Mouse (Mus musculus) layer of hippocampus, postnatal 10 days (tissue): ENCODE measurements around the gene Abcc4. TPM values are rescaled to one million over a fixed set of nuclear protein-coding genes. Genes with fewer than 3 reads are reported as not detected.
"Not testable (repeated sequence)": the region's sequence is repeated elsewhere in the genome, so short reads cannot be mapped to it uniquely, and the experiment has no call there.

ENCODE experiments used
- DNase-seq, 2 experiments: peaks; one replicate each; pipeline ENCODE4 v3.0.0; 2021; ENCODE audit warnings: low spot score in 2 of 2
- total RNA-seq, 2 experiments: library from RNA; stranded (reverse); gene quantifications; 2 replicates each; pipeline ENCODE4 v1.2.3; 2021

The Abcc4 gene
- total RNA-seq, 2 experiments from 2014 or later: 7.4 to 7.7 TPM

DNA sequence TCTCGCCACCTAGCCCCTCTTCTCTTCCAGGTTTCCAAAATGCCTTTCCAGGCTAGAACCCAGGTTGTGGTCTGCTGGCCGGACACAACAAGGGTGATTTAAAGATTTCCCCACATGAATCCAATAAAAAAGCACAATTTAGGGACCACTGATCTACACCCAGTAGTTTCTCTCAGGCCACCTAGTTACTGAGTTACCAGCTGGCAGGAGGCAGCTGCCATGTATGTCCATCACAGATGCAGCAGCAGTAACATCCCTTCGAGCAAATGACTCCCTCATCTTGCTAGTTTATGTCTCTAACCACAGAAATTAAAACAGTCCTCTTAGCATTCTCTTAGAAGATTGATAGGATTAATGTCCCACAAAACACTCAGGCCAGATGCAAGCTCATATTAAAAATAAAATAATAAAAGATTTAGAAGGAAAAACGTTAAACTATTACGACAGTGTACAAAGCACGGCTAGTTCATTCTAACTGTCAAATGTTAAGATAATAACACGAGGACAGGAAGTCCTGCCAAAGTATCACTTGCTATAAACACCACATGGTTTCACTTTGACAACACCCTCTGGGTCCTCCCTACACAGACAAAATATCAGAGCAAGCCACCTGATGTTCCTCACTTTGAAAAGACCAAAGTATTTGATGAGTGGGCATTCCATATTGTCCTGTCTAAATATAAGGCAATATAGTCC is 56.7 kb downstream of the Abcc4 start:
- DNase-seq: no peak

DNA sequence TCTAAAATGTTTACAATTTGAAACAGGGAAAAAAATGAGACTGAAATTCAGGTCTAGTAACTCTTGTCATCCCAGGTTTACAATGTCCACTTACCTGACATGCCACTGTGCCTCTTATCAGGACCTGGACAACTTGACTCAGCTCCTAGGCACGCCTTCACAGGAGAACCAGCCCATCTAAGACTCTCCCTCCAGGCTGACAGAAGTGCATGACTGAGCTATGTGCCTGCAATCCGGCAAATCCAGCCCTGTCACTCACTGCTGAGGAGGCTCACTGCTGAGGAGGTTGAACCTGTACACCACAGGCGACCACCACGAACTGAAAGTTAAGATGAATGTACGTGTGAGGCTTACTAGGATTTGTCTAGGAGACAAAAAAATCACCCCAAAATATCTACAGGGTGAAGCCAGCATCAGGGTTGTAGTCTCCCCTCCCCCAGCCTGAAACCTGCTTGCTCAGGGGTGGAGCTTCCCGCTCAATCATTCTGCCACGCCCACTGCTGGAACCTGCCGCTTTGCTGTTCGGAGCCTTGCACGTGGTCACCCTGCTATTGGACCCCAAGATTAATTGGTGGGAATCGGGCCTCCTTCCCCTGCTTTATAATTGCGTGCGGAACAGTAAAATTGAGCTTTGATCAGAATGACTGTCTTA is 63.0 kb downstream of the Abcc4 start:
- not testable (repeated sequence) for DNase-seq

DNA sequence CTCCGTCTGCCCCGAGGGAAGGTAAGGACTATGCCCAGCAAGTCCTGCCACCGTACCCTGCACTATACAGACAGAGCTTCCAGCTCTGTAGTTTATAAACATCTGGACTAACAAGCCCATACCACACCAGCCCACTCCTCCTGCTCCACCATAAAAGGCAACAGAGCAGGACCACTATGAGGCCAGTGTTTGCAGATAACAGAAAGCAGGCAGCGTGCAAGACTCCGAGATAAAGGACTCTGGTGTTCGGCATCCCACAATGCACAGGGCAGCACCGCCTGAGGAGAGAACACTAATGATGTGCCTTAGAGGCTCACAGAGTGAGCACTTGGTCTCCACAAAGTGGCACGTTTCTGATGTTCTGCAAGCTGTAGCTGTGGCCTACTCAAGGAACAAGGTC is 63.9 kb downstream of the Abcc4 start:
- no peak for DNase-seq

DNA sequence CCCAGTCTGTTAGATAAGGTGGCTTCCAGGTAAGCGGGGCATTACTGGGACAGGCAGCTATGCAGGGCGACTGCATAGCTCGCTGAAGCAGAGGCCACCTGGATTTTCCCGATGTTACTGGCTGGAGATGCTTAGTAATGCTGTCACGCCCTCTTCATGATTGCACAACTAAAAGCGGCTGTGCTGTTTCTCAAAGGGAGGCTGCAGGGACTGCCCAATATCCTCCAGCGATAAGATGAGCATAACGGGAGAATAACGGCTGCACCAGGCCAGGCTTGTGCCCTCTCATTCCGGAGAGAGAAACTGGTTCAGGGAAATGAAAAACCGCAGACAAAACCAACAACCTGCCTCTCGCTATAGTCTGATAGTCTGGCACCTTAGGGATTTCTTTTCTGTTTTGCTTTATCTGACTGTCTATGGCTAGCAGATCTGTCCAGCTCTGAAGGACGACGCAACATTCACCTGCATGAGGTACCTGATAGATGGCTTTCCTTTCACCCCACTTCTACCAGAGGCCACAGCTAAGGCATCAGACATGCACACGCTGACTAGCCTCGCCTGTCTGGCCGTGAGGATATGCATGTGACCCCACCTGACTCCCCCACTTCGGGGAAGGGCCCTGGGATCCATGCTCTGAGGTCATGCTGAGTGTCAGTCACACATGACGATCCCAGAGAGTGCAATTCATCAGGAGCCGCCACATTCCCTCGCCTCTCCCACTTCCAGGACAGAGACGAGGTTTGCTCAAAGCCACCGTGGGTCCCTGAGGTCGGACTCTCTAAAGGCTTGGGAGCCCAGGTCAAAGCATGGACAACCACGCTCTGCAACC is 67.4 kb downstream of the Abcc4 start:
- no peak for DNase-seq

DNA sequence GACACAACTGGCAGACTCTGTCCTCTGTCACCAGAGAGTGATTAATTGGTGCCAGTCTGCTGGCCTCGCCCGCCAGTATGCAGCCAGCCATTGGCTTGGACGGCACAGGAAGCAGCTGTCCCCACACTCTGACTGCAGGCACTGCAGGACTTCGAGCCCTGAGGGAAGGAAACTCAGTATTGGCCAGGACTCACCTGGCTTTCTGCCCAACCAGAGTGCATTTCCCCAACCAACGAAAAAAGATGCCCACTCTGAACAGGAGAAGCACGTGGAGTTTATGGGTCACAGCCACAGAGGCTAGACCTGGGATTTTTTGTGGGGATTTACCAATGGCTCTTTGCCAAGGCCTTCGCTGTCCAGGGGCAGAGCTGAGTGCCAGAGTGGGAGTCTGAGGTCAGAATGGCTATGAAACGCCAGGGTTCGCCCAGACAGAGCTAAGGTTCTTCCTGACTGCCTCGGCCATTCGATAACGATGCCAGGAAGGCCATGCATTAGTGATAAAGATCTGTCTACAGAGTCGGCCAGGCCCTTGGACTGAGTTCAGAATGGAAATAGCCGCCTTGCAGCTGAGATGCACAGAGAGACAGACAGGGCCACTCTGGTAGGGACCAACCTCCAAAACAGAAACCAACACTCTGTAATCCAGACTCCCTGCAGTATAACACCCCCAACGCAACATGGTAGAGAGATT is 70.4 kb downstream of the Abcc4 start:
- peak; percentile 74 to 75 for DNase-seq

DNA sequence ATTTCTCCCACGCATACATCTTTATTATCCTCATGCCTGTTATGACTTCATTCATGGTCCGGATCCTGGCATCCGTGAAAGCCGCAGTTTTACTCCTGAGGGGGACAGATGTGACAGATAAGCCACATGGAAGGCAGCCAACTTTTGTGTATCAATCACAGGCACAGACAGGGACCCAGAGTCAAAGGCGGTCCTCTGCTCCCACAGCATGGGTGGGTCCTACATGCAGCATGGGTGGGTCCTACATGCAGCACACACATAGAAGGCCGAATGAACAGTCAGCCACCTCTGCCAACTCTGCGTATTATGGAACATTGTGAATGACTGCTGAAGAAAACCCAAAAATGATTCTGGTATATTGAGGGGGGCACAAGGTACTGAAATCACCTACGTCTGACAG is 76.4 kb downstream of the Abcc4 start:
- no peak for DNase-seq

DNA sequence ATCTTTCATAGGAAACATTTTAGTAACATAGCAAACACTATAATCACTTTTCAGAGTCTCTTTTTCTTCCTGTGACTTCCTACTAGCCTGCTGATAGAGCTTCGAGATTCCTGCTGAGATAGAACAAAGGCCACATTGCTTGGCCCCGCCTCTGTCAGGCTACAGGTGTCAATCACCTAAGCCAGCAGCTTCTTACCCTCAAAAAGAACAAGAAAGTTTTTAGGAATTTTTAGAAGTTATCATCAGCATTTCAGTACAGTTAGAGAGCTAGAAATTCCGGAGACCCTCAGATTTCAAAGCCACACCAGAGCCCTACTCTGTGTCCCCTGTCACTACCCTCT is 84.6 kb downstream of the Abcc4 start:
- no peak for DNase-seq

DNA sequence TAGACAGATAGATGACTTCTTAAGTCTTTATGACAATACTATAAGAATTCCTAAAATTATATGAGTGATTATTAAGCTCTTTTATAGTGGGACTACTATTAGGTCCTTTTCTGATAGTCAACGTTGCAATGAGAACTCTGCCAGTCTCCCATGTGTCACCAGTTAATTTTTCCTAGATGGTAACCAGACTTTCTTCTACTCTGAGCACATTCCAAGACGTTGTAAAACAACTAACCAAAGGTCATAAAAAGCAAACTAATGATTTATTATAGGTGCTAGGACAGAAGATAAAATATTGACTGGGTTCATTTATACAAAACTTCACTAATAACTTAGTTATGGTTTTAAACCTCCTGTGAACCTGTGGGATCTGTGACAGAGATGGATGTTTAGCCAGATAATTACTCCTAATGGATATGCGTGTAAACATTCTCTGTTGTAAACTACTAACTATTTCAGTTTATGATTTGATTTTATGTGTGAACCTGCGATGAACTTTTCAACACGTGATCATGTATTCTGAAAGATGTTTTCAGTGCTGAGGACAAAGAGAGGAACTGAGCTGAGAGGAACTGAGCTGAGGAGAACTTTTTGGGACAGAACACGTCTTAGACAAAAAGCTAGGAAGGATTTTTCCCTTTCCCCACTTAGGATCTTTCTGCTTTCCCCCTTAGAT is 85.1 kb downstream of the Abcc4 start:
- DNase-seq: no peak

DNA sequence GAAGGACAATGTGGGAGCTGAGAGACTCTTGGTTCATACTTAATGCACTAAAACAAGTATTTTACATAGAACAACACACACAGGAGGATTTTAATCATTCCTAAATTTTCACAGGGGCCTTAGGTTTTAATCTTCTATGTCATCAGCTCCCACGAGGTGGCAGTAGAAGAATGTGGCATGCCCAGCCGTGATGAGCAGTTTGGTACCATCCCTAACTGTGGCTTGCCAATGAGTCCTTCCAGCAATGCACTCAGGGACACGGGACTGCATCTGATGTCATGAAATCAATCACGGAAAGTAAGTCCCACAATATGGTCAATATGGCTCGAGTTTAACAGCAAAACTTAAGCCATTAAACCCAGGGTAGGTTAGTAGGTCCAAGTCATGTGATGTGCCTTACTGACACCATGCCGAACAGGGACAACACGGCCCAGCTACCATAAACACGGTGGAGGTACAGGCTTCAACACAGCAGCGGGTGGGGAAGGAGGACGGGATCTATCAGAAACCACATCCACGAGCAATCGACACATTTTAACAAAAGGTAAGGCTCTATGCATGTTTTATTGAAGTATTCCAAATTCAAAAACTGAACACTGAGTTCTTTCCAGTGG is 89.2 kb downstream of the Abcc4 start:
- peak; percentile 71 to 80 for DNase-seq

DNA sequence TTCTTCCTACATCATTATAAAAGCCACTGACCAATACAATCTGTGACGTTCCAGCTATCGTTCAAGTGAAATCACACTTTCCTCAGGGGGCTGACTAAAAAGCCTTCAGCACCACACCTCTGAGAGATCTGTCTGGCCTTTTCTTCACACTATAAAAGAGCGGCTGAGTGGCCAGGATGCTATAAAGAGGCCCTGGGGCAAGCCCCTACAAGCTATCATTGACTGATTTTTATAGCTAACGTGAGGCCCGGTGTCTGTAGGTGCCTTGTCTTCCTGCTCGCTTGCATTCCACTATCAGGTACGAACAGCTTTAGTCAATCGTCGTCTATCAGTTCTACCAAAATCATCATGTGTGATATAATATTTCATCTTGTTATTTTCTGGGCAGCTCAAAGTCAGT is 92.3 kb downstream of the Abcc4 start:
- DNase-seq: no peak

DNA sequence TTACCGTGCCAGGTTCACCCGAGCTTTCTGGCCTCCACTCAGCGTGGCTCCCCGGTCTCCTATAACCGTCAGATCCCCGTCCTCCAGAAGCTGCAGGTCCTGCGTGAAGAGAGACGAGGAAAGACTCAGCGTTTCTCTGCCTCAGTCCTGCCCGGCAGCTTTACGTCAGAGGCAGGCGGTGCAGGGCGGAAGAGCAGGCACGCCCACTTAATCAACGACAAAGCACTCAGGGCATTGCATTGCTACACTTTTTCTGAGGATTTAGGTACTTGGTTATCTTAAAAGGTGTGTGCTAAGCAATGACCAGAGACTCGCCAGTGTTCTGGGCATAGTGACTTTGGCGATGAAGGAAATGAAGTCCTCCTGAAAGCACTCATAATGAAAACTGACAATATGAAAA is 94.3 kb downstream of the Abcc4 start:
- DNase-seq: no peak

DNA sequence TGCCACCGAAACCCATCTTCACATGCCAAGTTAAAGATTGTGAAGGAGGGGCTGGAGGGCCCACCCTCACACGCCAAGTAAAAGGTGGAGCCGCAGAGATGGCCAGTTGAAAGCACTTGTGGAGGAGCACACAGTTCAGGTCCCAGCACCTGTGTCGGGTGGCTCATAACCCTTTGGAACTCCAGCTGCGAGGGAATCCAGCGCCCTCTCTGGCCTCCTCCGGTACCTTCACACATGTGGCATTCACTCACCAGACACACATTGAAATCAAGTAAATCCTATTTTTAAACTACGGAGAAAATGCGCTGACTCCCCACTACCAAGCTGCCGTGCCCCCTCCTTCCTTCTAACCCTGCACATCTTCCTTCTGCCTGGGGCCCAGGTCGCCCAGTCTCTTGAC is 95.2 kb downstream of the Abcc4 start:
- no peak for DNase-seq

DNA sequence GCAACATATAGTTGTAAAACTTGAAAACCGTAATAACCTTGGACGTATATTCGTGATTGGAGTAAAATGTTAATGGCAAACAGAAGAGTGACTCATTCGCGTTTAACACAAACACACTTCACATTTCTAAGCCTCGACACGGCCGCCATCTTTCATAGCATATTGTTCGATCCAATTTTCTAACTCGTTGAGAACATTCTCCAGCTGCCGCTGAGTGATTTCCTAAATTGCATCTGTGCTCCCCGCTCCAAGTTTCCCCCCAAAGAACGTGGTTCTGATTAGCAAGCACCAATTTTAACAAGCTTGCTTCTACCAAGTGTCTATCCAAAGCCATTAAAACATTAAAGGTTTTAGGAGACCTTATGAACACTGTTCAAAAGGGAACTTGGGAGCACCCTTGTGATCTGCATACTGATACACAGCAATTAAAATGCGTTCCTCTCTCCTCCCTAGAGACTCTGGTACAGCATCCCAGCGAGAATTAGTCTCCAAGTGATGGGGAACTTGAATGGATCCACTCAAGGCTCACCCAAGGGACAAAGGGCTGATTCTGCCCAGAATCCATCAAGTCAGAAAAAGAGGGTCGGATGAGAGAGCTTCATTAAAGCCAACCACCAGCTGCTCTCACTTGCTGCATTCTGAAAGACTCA is 97.1 kb downstream of the Abcc4 start:
- peak; percentile 26 to 39 for DNase-seq

DNA sequence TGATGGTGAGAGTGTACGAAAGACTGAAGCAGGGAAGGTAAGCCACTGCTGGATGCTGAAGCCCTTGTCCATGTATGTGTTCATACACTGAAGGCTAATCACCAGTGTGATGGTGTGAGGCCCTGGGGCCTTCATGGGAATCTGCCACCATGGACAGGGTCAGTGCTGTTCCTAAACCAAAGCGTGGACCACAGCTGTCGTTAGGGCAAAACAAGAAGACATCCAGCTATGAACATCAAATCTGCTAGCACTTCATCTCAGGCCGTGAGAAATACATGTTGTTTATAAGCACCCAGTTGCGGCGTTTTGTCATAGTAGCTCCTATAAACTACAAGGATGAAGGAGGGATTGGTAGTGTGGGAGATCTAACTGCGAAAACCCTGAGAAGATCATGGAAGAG is 97.7 kb downstream of the Abcc4 start:
- DNase-seq: no peak

DNA sequence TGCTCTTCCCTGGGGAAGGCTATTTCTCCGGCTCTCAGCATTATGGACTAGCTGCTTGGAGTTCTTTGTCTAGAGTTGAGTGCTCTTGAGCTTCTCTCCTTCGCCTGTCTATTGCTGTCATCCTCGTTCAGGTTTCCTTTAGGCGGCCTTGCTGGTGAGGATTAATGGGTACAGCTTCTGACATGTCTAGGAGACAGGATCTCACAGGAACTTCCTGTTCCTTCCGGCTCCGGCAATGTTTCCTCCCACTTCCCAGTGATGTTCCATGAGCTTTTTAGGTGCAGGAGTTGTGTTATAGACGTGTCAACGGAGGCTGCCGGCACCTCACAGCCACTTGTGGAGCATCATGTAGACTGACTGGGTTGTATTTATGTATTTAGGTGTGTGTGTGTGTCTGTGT is 99.5 kb downstream of the Abcc4 start:
- no peak for DNase-seq

DNA sequence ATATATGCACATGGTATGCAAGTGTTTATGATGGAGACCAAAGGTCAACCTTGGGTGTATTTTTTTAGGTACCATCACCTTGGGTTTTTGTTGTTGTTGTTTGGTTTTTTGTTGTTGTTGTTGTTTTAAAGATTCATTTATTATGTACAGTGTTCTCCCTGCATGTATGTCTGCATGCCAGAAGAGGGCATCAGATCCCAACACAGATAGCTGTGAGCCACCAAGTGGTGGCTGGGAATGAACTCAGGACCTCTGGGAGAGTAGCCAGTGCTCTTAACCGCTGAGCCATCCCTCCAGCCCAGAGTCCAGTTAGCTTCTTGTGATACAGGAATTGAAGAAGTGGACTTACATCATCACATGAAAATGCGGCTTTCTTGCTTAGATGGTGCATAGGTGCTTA is 101.1 kb downstream of the Abcc4 start:
- no peak for DNase-seq

DNA sequence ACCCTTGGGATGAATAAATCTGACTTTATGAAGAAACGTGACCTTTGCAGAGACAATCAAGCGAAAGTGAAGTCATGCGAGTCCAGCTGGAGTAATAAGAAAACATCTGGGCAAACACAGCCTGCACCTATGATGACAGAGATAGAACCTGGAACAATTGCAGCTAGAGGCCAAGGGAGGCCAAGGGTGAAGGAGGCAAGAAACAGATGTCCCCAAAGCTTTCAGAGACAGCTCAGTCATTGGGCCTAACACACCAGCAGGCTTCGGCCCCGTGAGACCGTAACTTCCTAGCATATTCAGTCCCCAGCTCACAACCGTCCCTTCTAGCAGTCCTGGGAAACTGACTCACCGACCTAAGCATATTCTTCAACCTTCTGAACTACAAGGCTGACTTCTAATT is 104.0 kb downstream of the Abcc4 start:
- no peak for DNase-seq

DNA sequence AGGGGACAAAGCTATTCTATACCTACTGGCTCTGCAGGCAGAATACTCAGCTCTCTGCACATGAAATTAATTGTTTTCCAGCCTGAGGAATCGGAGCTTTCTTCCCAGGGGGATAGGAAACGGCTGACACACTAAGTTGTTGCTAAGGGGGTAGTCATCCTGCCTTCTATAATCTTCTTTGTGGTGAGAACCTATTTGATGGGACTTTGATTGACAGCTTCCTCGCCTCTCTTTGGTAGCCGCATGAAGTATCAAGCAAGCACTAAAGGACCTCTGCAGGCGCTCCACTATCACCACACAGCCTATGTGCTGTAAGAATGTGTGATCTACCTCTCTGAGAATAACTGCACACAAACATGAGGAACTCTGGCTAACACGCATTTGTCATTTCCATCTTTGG is 105.3 kb downstream of the Abcc4 start:
- no peak for DNase-seq

DNA sequence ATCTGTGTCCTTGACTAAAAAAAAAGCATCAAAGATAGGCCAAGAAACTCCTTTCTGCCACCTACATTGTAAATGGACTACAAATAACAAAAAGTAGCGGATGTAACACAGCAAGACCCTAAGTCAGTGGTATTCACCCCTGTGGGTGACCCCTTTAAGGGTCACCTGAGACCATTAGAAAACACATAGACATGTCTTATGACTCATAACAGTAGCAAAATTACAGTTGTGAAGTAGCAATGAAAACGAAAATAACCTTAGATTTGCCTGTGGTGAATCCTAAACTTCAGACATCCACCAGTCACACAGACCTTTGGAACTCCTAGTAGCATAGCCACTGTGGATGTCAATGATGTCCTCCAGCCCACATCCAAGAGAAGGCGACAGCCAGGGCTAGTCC is 107.3 kb downstream of the Abcc4 start:
- DNase-seq: no peak

DNA sequence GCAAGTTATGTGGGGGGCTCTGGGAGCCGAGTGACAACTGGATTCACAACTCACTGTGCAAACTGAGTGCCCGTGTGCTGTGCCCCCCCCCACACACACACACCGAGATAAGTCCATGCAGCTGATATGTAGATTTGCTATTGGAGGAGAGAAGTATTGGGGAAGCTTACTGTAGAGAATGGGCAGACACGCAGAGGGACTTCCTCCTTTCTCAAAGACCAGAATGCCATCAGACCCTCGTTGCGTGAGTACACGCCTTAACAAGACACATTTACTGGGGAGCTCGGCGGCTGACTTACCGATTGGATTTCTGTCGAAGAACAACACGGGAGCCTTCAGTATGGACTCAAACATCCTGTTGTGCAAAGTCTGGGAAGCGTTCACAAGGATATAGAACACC is 111.6 kb downstream of the Abcc4 start:
- DNase-seq: no peak
